Mouse (Mus musculus): ENCODE measurements around the gene Ski.
"Not testable (repeated sequence)": the region's sequence is repeated elsewhere in the genome, so short reads cannot be mapped to it uniquely, and the experiment has no call there.

DNA sequence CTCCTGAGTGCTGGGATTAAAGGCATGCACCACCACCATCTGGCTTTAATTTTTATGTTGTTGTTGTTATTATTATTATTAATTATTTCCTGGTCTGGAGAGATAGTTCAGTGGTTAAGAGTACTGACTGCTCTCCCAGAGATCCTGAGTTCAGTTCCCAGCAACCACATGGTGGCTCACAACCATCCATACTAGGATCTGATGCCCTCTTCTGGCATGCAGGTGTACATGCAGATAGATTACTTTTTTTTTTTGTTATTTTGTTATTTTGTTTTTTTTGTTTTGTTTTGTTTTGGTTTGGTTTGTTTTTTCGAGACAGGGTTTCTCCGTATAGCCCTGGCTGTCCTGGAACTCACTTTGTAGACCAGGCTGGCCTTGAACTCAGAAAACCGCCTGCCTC, 25.7 kb upstream of the Ski start:
- TF ChIP-seq TAL1, GATA1 (IDR thresholded peaks at IDR 0.05; ENCODE audit: low read length): not testable (repeated sequence)

Data from erythroblast, embryonic 14.5 days (primary cell).